In genomic region chr11:94716754-94717153, GRCm38 (mm10) we compare ENCODE assay signal across 9 mouse cellular contexts. TPM values are rescaled to one million over a fixed set of nuclear protein-coding genes. Genes with fewer than 3 reads are reported as not detected.
A peak's percentile ranks its signal among the peaks of the same experiment; 100 is the strongest.
DNase-seq lines count a peak whose midpoint lies in the region; TF ChIP-seq lines count a peak whose summit lies in the region.
"Had no signal": no experiment of that assay in that cellular context is flagged by ENCODE, and none has a peak within 500 bp of the region (broad histone marks: within the 10 kb centered on the region; RNA-seq: fewer than 3 reads in every experiment).

No protein-coding gene starts in this region.

- intact Hi-C loops in left cerebral cortex, postnatal 4 days (cut with DNase I), result no loop called here
- intact Hi-C loops in left cerebral cortex, postnatal 36 days (cut with DNase I), result no loop called here
- intact Hi-C loops in heart, adult 2 months (cut with DNase I), result loop anchor here (5.0 kb wide), 2 partner anchors 84 to 169 kb away; partner anchors contain the start of gene Rsad1

- no peaks in the 10 kb centered on the region for H3K79me2 ChIP-seq in heart, adult 2 months (replicated peaks; ENCODE audit: control insufficient read depth, insufficient read depth, low read length)

- TF ChIP-seq POLR2A in heart, adult 2 months (IDR thresholded peaks at IDR 0.05; ENCODE audit: insufficient read depth, low read depth, low read length), result no peak
- no peak for TF ChIP-seq POLR2A in small intestine, adult 2 months (IDR thresholded peaks at IDR 0.05; ENCODE audit: low read depth, low read length)

- no peak overlapping the region for H3K27ac ChIP-seq in brown adipose tissue, adult 24 weeks (replicated peaks; ENCODE audit: low read depth, low read length)
- H3K27ac ChIP-seq in heart, adult 2 months, result no peak overlapping the region
- no peak overlapping the region for H3K27ac ChIP-seq in small intestine, adult 2 months (ENCODE audit: insufficient read depth, low read depth, low read length)

- TF ChIP-seq EP300 in heart, adult 2 months (IDR thresholded peaks at IDR 0.05; ENCODE audit: insufficient read depth, low read depth, low read length), result 0 out of 2 replicates have a peak, but pooled peaks have one; percentile 38

- TF ChIP-seq CTCF in heart, adult 2 months (IDR thresholded peaks at IDR 0.05), result peak; percentile 72
- peak; percentile 78; the same call in 1 of the 2 replicates for TF ChIP-seq CTCF in small intestine, adult 2 months (IDR thresholded peaks at IDR 0.05; ENCODE audit: extremely low read depth, insufficient read length, insufficient replicate concordance, low read depth, low read length)

- peak overlapping the region; percentile 27; the same call in 1 of the 2 replicates for H3K4me3 ChIP-seq in brown adipose tissue, adult 24 weeks (ENCODE audit: insufficient read depth, low read depth, low read length)
- no peak overlapping the region for H3K4me3 ChIP-seq in heart, adult 2 months
- H3K4me3 ChIP-seq in small intestine, adult 2 months (ENCODE audit: low read depth, low read length), result no peak overlapping the region
- H3K4me3 ChIP-seq: megakaryocyte, embryonic 14.5 days had no signal

- 0 out of 2 replicates have a peak, but pooled peaks cover 1% of the 10 kb centered on the region for H3K27me3 ChIP-seq in heart, adult 2 months (ENCODE audit: control insufficient read depth, insufficient read depth, low read length)
- H3K27me3 ChIP-seq in small intestine, adult 2 months (ENCODE audit: control insufficient read depth, insufficient read depth, low read length), result no peaks in the 10 kb centered on the region

- peaks cover 5% of the 10 kb centered on the region; the same call in 1 of the 2 replicates for H3K4me1 ChIP-seq in brown adipose tissue, adult 24 weeks (ENCODE audit: control insufficient read depth, insufficient read depth, insufficient read length, low read length)
- H3K4me1 ChIP-seq in heart, adult 2 months (ENCODE audit: control insufficient read depth, insufficient read depth, low read length), result no peaks in the 10 kb centered on the region
- H3K4me1 ChIP-seq in small intestine, adult 2 months (ENCODE audit: control insufficient read depth, insufficient read depth, insufficient read length, low read length), result peaks cover 9% of the 10 kb centered on the region; the same call in 1 of the 2 replicates

- no peaks in the 10 kb centered on the region for H3K36me3 ChIP-seq in heart, adult 2 months (ENCODE audit: control insufficient read depth, insufficient read depth, low read length)
- H3K36me3 ChIP-seq in small intestine, adult 2 months (ENCODE audit: control insufficient read depth, insufficient read depth, low read length), result no peaks in the 10 kb centered on the region

- H3K9ac ChIP-seq in heart, adult 2 months (ENCODE audit: low read depth, low read length), result no peak overlapping the region

- 9% methylated on average over 9 of the region's 9 CpGs for WGBS in heart, adult 2 months
- under 1% methylated on average over 9 of the region's 9 CpGs for WGBS in small intestine, adult 2 months

- DNase-seq in left cerebral cortex, postnatal 4 days, result peak; percentile 63
- DNase-seq in left cerebral cortex, postnatal 36 days (ENCODE audit: low spot score in 2 of 2), result no peak
- peak; percentile 31 to 44 for DNase-seq in heart, adult 2 months
- peak; percentile 47 for DNase-seq in kidney, adult 9 months
- DNase-seq in lung, postnatal 10 days, result peak; percentile 81
- no peak for DNase-seq in urinary bladder, postnatal 25 days (ENCODE audit: low spot score)

RNA-seq across cellular contexts. Expression of gene Gm11541, which starts 12.5 kb away (rescaled TPM):
- not detected for total RNA-seq in left cerebral cortex, postnatal 4 days (2021)
- total RNA-seq in left cerebral cortex, postnatal 36 days (2021), result not detected
- polyA plus RNA-seq in brown adipose tissue, adult 24 weeks (2012; ENCODE audit: insufficient read depth, insufficient read length, missing spikeins), result not detected in 2 replicates
- not detected for total RNA-seq in heart, adult 2 months (2021)
- not detected in 2 replicates for polyA plus RNA-seq in heart, adult 2 months (2012; rRNA removed)
- not detected in 2 replicates for polyA plus RNA-seq in small intestine, adult 2 months (2012; rRNA removed)

RNA-seq across cellular contexts. Expression of gene Cdc34b, which starts 24.8 kb away (rescaled TPM):
- not detected for total RNA-seq in left cerebral cortex, postnatal 4 days (2021)
- under 1 TPM in 1 of 2 experiments, not detected in 1; 0.34 TPM for total RNA-seq in left cerebral cortex, postnatal 36 days (2021)
- polyA plus RNA-seq in brown adipose tissue, adult 24 weeks (2012; ENCODE audit: insufficient read depth, insufficient read length, missing spikeins), result not detected in 2 replicates
- 1 to 10 TPM in 1 of 2 experiments, under 1 TPM in 1; 0.97 to 1.0 TPM for total RNA-seq in heart, adult 2 months (2021)
- polyA plus RNA-seq in heart, adult 2 months (2012; rRNA removed), result 0.12 TPM in 1 of 2 replicates, not detected in the other
- 0.13 TPM in 1 of 2 replicates, not detected in the other for polyA plus RNA-seq in small intestine, adult 2 months (2012; rRNA removed)

RNA-seq across cellular contexts. Expression of gene Xylt2, which starts 39.4 kb away (rescaled TPM):
- total RNA-seq in left cerebral cortex, postnatal 4 days (2021), result 10 to 100 TPM; 16.2 to 18.7 TPM
- 10 to 100 TPM; 24.5 to 26.0 TPM for total RNA-seq in left cerebral cortex, postnatal 36 days (2021)
- 5.6 and 8.2 TPM in 2 replicates for polyA plus RNA-seq in brown adipose tissue, adult 24 weeks (2012; ENCODE audit: insufficient read depth, insufficient read length, missing spikeins)
- 1 to 10 TPM; 7.2 to 7.9 TPM for total RNA-seq in heart, adult 2 months (2021)
- 11.6 and 12.1 TPM in 2 replicates for polyA plus RNA-seq in heart, adult 2 months (2012; rRNA removed)
- polyA plus RNA-seq in small intestine, adult 2 months (2012; rRNA removed), result 12.2 and 27.0 TPM in 2 replicates

Comparison
In these comparisons a context has a peak if more than half of its experiments do, and no peak if none do; other contexts are left out.
1. DNase-seq: peak in left cerebral cortex, postnatal 4 days (single experiment), heart, adult 2 months (2 of 2), kidney, adult 9 months (single experiment) and lung, postnatal 10 days (single experiment); none in left cerebral cortex, postnatal 36 days (0 of 2) and urinary bladder, postnatal 25 days (single experiment).